12 mouse cellular contexts compared by ENCODE assay signal in the genomic region with DNA sequence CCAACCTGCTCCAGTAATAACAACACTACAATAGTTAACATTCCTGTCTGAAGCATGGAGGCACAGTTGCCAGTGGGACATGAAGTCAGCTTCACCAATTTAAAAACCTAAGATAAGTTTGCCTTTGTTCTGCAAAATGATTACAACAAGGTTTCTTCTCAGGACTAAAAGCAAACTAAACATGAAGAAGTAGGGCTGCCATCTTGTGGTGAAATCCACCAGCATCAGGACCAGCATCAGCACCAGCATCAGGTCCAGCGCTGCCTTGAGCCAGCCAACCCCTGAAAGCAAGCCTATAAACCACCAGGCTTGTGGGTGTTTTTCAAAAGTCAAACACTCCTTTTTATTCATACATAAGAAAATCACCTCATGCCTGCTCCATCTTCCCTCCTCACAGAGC.
DNase-seq lines count a peak whose midpoint lies in the region; ATAC-seq lines count a peak whose summit lies in the region.
"Had no signal": no experiment of that assay in that cellular context is flagged by ENCODE, and none has a peak within 500 bp of the region (broad histone marks: within the 10 kb centered on the region; RNA-seq: fewer than 3 reads in every experiment).

No protein-coding gene starts in this region.

- H3K27me3 ChIP-seq in hindbrain, embryonic 16.5 days (replicated peaks; ENCODE audit: control insufficient read depth, insufficient read depth, low read length) = no peaks in the 10 kb centered on the region
- H3K27me3 ChIP-seq in hindbrain, embryonic 11.5 days (ENCODE audit: control insufficient read depth, insufficient read depth, low read length) = no peaks in the 10 kb centered on the region
- no peaks in the 10 kb centered on the region for H3K27me3 ChIP-seq in midbrain, embryonic 14.5 days (ENCODE audit: control insufficient read depth, insufficient read depth, low read length)
- H3K27me3 ChIP-seq in midbrain, embryonic 10.5 days (ENCODE audit: low read depth, poor library complexity, severe bottlenecking) = no peaks in the 10 kb centered on the region
- H3K27me3 ChIP-seq: embryonic facial prominence, embryonic 13.5 days; limb, embryonic 15.5 days had no signal

- no peak overlapping the region for H3K4me3 ChIP-seq in hindbrain, embryonic 16.5 days (ENCODE audit: low read length)
- no peak overlapping the region for H3K4me3 ChIP-seq in hindbrain, embryonic 11.5 days (ENCODE audit: low read depth, low read length)
- H3K4me3 ChIP-seq in midbrain, embryonic 14.5 days (replicated peaks; ENCODE audit: low read depth, low read length) = no peak overlapping the region
- no peak overlapping the region for H3K4me3 ChIP-seq in midbrain, embryonic 10.5 days
- H3K4me3 ChIP-seq: embryonic facial prominence, embryonic 13.5 days; limb, embryonic 15.5 days had no signal

- H3K9me3 ChIP-seq in hindbrain, embryonic 16.5 days (ENCODE audit: control insufficient read depth, low read length) = no peaks in the 10 kb centered on the region
- H3K9me3 ChIP-seq in hindbrain, embryonic 11.5 days (ENCODE audit: control insufficient read depth, low read length) = no peaks in the 10 kb centered on the region
- no peaks in the 10 kb centered on the region for H3K9me3 ChIP-seq in midbrain, embryonic 14.5 days (ENCODE audit: control insufficient read depth, low read length)
- no peaks in the 10 kb centered on the region for H3K9me3 ChIP-seq in midbrain, embryonic 10.5 days (replicated peaks)
- H3K9me3 ChIP-seq: embryonic facial prominence, embryonic 13.5 days; G1E; limb, embryonic 15.5 days had no signal

- ATAC-seq in hindbrain, embryonic 16.5 days = peak; percentile 73
- no peak for ATAC-seq in hindbrain, embryonic 11.5 days (ENCODE audit: low FRiP score)
- ATAC-seq in midbrain, embryonic 14.5 days (ENCODE audit: low FRiP score, low TSS enrichment) = no peak

- H3K27ac ChIP-seq in hindbrain, embryonic 16.5 days (ENCODE audit: low read depth, low read length) = no peak overlapping the region
- no peak overlapping the region for H3K27ac ChIP-seq in hindbrain, embryonic 11.5 days (ENCODE audit: low read depth, low read length)
- no peak overlapping the region for H3K27ac ChIP-seq in midbrain, embryonic 14.5 days (replicated peaks; ENCODE audit: low read depth, low read length)
- H3K27ac ChIP-seq in midbrain, embryonic 10.5 days (replicated peaks) = no peak overlapping the region
- H3K27ac ChIP-seq: embryonic facial prominence, embryonic 13.5 days; limb, embryonic 15.5 days had no signal

- no peaks in the 10 kb centered on the region for H3K36me3 ChIP-seq in hindbrain, embryonic 16.5 days (ENCODE audit: control insufficient read depth, insufficient read depth, low read length)
- no peaks in the 10 kb centered on the region for H3K36me3 ChIP-seq in hindbrain, embryonic 11.5 days (ENCODE audit: control insufficient read depth, insufficient read depth, low read length)
- H3K36me3 ChIP-seq in midbrain, embryonic 14.5 days (ENCODE audit: control insufficient read depth, insufficient read depth, low read length) = no peaks in the 10 kb centered on the region
- no peaks in the 10 kb centered on the region for H3K36me3 ChIP-seq in midbrain, embryonic 10.5 days
- H3K36me3 ChIP-seq: embryonic facial prominence, embryonic 13.5 days; G1E; limb, embryonic 15.5 days had no signal

- no peaks in the 10 kb centered on the region for H3K4me1 ChIP-seq in hindbrain, embryonic 16.5 days (ENCODE audit: control insufficient read depth, insufficient read depth, low read depth, low read length)
- no peaks in the 10 kb centered on the region for H3K4me1 ChIP-seq in hindbrain, embryonic 11.5 days (replicated peaks; ENCODE audit: control insufficient read depth, insufficient read depth, low read length)
- no peaks in the 10 kb centered on the region for H3K4me1 ChIP-seq in midbrain, embryonic 14.5 days (ENCODE audit: control insufficient read depth, insufficient read depth, low read length)
- no peaks in the 10 kb centered on the region for H3K4me1 ChIP-seq in midbrain, embryonic 10.5 days
- H3K4me1 ChIP-seq: embryonic facial prominence, embryonic 13.5 days; limb, embryonic 15.5 days had no signal

- 47% methylated on average over 1 of the region's 1 CpGs for WGBS in hindbrain, embryonic 16.5 days
- 50% methylated on average over 1 of the region's 1 CpGs for WGBS in hindbrain, embryonic 11.5 days
- 62% methylated on average over 1 of the region's 1 CpGs for WGBS in midbrain, embryonic 14.5 days
- WGBS in midbrain, embryonic 10.5 days = 50% methylated on average over 1 of the region's 1 CpGs

- DNase-seq in hindbrain, embryonic 11.5 days (ENCODE audit: low spot score) = no peak
- DNase-seq in midbrain, embryonic 14.5 days = peak; percentile 66
- no peak for DNase-seq in midbrain, embryonic 10.5 days (ENCODE audit: low spot score)
- DNase-seq in embryo, embryonic 10.5 days (ENCODE audit: low spot score) = peak; percentile 30
- DNase-seq in right cerebral cortex, postnatal 25 days = peak; percentile 34
- no peak for DNase-seq in spleen, adult 18-20 months
- no peak for DNase-seq in spleen, postnatal 10 days (ENCODE audit: low spot score in 2 of 2)
- DNase-seq: kidney, adult 11 months had no signal

- no peak overlapping the region for H3K4me2 ChIP-seq in hindbrain, embryonic 16.5 days (ENCODE audit: low read length)
- no peak overlapping the region for H3K4me2 ChIP-seq in hindbrain, embryonic 11.5 days (replicated peaks; ENCODE audit: low read depth, low read length)
- H3K4me2 ChIP-seq in midbrain, embryonic 14.5 days (ENCODE audit: low read length) = no peak overlapping the region
- H3K4me2 ChIP-seq: embryonic facial prominence, embryonic 13.5 days; limb, embryonic 15.5 days had no signal

- H3K9ac ChIP-seq in hindbrain, embryonic 16.5 days (ENCODE audit: low read depth, low read length) = no peak overlapping the region
- no peak overlapping the region for H3K9ac ChIP-seq in hindbrain, embryonic 11.5 days (ENCODE audit: low read depth, low read length)
- H3K9ac ChIP-seq in midbrain, embryonic 14.5 days (replicated peaks; ENCODE audit: low read length) = no peak overlapping the region
- H3K9ac ChIP-seq: embryonic facial prominence, embryonic 13.5 days; limb, embryonic 15.5 days had no signal

Comparison
In these comparisons a context has a peak if more than half of its experiments do, and no peak if none do; other contexts are left out.
1. DNase-seq: peak in midbrain, embryonic 14.5 days (single experiment), embryo, embryonic 10.5 days (single experiment) and right cerebral cortex, postnatal 25 days (single experiment); none in hindbrain, embryonic 11.5 days (single experiment), midbrain, embryonic 10.5 days (single experiment), spleen, adult 18-20 months (0 of 2) and spleen, postnatal 10 days (0 of 2).